Mouse (Mus musculus) lung, postnatal 36 days (tissue): ENCODE results near the gene Pigu.

Experiments used
- DNase-seq: peaks from one replicate; pipeline ENCODE4 v3.0.0; 2022; ENCODE audit warnings: mixed read lengths

The Pigu gene

DNA sequence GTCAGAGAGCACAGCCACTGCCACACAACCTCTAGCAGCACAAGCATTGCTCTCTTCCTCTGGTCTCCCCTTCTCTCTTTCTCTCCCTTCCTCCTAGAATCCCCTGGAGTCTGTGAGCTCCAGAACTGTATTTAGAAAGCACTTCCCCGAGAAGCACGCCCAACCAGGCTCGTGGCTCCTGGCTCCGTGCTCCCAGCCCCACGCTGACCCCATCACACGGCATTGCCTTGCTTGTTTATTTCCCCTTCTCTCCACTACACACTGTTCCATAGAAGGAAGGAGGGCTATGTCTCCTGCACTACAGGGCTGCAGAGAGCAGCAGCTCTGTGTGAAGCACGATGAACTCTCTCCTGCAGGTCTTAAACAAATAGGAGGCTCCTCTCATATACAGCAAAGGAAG, 72.6 kb downstream of the Pigu start:
- no peak for DNase-seq

DNA sequence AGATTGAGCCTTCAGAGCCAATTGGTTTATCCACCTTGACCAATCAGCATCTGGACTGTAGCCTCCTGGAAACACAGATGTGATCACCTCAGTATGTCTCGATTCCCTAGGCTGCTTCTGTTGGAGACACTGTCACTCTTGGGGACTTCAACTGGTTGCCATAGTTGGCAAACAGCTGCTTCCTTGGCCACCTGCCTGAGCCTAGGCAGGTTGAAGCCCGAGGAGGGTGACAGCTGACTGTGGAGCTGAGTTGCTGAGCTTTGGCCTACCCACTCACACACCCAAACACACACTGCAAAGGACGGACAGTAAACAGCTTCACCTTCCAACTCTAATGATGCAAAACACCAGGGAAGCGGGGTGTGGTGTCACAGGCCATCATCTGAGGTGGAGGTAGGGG, 73.4 kb downstream of the Pigu start:
- DNase-seq, result no peak

DNA sequence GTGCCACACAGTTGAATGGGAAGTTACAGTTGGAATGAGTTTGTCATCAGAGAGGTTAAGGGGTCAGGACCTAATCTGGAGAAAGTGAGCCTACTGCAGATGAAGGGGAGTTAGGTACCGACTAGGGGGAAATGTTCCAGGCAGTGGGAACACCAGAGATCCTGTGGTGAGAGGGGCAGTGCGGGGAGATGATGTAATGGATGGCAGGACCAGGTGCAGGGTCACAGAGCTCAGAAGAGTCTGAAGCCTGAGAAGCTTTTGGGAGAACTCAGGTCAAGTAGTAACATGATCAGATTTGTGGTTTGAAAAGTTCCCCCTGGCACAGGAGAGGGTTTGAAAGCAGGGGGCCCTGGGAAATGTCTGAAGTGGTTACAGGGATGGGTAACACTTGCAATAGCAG, 77.1 kb downstream of the Pigu start:
- DNase-seq, result no peak

DNA sequence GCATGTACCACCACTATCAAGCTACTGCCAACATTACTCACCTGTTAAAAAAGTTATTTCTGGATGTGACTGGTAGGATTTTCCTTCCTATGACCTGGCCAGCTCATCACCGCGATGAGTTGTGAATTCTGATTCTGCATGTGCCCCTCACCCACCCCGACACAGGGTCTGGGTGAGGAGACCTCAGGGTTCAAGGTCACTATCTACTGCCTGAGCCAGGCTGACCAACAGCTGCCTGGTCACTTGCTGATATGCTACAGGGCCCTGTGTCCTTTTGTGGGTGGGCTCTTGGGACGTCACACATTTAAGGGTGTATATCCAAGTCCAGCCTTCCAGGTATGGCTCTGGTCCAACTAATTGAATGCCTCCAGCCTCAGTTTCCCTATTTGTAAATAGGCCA, 78.1 kb downstream of the Pigu start:
- DNase-seq, result no peak

DNA sequence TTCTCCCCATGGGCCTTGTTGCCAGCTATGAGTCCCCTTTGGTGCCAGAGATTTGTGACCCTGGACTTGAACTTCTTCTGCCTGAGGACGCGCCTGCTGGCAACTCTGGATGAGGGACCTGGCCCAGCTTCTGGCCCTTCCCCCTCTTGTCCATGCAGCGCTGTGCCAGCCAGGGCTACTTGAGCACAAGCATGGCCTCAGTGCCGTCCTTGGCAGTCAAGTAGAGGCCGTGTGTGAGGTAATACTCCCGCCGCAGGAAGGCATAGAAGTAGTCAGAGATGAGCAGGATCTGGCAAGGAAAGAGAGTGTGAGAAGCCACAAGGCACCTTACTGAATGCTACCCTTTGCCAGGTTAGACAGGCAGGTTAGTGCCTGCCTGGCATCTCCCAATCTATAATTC, 78.9 kb downstream of the Pigu start:
- peak; percentile 81 for DNase-seq

DNA sequence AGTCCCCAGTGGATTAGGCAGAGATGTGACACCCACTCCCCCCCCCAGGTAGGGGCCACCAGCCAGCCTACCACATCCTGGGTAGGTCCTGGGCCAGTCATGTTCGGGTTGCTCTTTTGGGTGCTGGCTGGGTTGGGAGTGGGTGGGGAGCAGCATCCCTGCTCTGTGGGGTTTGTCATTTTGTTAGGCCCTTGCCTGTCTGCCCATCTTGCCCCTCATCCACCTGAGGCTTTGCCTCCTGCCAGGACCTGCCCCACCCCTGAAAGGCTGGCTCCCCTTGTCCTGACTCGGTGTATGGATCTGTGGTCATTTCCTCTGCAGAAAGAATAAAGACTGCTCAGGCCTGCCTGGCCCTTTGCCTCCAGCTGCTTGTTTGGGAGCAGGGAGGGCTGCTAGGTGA, 79.5 kb downstream of the Pigu start:
- DNase-seq, result no peak

DNA sequence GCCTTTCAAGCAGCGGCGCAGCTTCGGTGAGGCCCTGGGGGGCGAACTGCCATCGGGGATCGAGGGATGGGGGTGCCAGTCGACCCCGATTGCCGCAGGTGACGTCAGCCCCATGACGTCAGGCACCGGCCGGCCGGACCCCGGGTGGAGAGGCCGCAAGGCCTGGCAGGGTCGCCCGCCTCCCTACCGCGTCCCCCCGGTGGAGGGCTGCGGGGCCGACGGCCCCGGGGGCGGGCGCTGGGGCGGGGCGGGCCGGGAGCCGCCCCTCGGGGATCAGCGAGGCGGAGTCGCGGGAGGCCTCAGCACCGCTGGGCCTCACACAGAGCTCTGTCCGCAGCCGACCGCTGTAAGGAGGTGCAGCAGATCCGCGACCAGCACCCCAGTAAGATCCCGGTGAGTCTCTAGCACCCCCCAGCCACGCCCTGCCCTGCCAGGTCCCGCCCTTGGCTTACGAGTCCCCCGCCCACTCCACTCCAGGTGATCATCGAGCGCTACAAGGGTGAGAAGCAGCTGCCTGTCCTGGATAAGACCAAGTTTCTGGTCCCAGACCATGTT, 80.5 kb downstream of the Pigu start:
- peak; percentile 73 for DNase-seq

DNA sequence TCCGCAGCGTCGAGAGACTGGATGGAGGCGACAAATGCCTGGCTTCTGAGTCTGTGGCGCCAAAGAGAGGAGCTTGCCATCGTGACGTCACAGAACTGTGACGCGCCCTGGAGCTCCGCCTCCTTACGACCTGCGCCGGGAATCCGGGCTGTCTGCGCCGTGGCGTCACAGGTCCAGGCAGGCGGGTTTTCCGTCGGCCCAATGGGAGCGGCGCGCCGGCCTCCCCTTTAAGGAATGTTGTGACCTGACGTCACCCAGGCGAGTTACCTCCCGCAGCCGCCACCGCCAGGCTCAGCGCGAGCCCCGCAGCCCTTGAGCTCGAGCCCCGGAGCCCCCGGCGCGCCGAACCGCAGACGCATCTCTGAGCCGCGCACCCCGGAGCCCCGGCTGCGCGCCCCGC, 81.0 kb downstream of the Pigu start, which contains the start of gene Map1lc3a:
TSS of gene Map1lc3a (plus strand) at position 103 of the 400 bp plus-strand sequence.
- DNase-seq, result peak; percentile 98

DNA sequence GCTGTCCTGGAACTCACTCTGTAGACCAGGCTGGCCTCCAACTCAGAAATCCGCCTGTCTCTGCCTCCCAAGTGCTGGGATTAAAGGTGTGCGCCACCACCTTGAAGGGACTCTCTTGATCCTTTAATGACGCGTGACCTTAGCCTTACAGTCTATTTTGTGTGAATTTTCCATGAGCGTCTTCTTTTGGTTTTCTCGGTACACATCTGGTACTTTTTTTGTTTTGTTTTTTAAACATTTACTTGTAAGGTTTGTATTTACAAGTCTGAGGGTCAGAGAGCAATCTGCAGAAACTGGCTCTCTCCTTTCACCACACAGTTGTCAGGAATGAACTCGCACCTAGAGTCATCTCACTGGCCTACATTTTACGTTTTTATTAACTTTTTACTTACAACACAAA, 83.6 kb downstream of the Pigu start:
- no peak for DNase-seq

DNA sequence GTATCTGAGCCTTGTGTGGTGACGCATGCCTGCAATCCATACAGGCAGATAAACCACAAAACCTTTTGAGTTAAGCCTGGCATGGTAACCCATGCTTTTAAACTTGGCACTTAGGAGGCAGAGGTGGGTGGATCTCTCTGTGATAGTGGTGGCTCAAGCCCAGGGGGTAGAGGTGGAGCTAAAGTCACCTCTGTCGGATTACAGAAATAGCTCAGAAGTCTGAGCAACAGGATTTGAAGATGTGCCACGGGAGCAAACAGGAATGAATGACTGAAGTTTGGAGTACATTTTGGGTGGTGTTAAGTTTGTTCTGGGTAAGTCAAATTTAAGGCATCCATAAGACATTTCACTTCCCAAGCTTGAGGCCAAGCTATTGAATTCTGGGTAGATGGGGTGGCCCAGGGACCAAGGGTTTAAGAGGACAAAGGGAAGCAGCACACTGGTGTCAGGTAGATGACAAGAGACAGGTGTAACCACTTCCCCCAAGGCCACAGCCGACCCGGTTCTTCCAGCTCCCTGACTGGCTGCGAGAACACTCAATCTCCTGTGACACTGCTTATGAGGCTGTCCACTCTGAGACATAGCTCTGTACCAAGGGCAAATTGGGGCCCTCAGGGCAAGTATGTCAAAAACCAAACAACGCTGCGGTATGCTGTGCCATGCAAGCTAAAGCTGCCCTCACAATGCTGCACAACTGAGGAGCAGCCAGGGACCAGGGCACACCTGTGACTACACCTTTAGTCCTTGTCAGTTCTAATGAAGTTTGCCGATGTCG, 84.6 kb downstream of the Pigu start:
- no peak for DNase-seq

DNA sequence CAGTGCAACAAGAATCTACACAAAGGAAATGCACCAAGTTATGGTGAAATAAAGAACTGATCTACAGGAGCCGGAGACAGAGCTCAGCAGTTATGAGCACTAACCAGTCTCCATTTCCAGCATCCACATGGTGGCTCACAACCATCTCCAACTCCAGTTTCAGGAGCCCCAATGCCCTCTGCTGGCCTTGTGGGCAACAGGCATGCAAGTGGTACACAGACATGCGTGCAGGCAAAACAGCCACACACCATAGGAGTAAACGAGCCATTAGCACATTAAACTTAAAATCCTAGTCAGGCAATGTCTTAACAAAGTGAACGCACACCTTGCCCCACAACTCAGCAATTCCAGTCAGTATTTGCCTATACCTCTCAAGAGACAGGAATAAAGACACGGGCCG, 85.3 kb downstream of the Pigu start:
- peak; percentile 40 for DNase-seq

DNA sequence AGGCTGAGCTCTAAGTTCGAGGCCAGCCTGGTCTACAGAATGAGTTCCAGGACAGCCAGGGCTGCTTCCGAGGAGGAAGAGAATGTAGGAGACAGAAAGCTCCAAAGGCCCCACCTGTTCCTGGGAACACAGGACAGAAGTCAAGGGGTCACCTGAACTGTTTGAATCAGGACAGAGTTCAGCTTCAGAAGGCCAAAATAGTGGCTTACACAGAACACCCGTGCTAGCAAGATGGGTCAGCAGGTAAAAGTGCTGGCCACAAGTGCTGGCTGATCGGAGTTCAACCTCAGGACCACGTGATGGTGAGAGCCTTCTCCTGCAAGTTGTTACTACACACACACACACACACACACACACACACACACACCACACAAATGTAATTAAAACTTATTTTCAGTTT, 90.3 kb downstream of the Pigu start:
- DNase-seq, result no peak

DNA sequence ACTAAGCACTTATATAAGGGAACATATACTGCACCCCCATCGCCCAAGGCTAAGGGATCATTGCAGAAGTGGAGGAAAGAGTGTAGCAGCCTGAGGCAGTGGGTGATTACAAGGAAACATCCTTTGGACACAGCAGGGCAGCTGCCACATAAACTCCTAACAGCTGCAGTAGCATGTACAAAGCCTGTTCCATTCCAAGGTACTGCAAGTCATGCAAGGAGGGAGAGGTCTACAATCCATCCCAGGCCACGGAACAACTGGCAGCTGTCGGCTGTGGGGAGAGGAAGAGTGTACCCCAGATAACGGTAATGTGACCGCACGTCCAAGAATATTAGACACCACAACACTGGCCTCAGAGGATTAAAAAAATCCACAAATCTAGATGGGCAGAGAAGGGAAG, 91.7 kb downstream of the Pigu start:
- no peak for DNase-seq

DNA sequence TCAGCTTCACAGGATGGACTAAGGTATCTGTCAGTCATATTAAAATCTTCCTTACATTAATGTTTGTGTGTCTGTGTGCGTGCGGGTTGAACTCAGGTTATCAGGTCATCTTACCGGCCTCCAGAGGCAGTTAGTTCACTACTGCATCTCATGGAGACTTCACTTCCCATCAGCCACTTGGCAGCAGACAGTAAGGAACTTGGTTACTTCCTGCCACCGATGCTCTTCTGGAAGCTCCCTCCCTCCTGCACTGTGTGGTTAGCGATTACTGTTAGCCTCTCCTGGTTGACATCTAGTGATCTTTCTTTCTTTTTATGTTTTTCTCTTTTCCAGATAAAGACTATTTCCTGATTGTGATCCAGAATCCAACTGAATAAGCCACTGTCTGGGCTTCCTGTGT, 107.6 kb downstream of the Pigu start:
- DNase-seq, result no peak

DNA sequence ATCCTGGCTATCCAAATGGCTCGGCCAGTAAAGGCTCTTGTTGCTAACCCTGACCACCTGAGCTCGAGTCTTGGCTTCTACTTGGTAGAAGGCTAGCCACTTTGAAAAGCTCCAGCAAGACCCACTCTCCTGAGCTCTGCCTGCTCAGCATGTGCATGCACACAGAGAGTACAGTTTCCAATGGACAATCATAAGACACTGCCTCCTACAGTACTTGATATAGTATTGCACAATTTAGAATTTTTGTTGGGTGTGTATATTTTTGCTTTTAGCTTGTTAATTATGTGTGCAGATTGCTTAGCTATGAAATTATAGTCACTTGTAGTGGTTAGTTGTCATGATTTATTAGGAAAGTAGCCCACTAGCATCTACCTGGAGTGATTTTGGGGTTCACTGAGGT, 108.5 kb downstream of the Pigu start:
- no peak for DNase-seq

DNA sequence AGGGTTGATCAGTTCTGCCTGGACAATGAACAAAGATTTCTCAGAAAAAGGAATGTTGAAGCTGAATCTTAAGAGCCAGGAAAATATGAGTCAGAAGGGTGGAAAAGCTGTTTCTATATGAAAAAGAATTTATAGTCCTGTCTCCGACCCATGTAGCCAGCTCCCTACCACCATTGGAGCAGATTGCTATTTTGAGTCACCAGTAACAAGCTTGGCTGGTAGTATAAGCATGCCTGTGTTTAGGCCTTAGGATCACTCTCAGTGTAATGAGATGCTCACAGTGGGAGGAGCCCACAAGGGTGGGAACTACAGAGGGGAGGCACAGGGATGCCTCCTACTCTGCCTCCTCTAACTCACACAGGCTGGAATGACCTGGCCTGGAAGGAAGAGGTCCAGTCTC, 109.0 kb downstream of the Pigu start:
- DNase-seq, result no peak

DNA sequence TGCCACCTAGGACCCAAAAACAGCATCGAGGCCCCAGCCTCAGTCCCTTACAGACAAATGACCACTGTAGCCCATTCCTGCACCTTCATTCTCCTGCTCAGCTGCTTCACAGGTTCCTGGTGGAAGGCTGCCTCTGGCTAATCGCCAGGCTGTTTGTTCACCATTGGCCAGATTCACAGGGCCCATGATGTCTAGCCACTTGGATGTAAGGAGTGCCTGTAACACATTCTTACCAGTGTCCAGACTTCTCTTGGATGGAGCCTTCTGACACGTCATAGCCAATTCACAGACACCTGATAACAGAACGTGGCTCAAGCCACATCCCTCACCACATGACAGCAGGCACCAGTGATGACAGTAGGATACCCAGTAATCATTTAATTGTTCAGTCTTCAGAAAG, 111.0 kb downstream of the Pigu start:
- DNase-seq, result no peak

DNA sequence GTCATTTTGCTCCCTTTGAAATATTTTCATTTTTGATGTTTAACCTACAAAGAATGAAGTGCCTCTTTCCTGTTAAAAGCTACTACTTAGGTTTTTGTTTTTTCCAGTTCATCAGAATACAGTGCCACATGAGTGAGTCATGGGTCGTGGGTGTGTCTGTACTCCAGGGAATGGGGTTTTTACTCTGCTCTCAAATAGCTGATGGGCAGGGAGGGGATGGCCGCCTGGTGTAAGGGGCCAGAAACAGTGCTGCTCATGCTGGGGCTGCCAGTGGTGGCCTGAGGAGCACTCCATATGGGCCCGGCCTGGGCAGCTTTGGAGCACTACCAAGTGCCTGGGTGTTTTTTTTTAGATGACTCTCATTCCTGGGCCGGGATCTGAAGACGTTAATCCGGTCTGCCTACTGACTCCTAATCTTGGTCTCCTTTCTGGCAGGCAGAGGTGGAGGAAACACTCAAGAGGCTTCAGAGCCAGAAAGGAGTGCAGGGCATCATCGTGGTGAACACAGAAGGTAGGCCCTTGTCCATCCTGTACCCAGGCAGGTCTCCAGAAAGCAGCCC, 114.9 kb downstream of the Pigu start:
- DNase-seq, result peak; percentile 38

DNA sequence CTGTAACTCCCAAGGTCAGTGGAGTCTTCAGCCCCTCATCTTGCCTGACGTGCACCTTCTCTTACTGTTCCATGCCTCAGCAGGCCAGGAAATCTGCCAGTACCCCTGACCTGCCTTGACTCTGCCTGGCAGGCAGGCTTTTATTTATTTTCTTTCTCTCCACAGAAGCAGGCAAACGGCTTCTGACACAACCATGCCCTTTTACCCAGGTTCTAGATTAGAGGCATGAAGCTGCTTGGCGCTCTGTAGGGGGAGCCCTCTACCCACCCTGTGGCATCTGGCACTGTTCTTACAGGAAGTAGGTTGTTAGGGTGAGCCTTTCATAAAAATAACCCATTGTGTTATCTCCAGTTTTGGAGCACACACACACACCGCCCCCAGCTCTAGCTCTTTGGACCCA, 116.3 kb downstream of the Pigu start:
- peak; percentile 64 for DNase-seq

DNA sequence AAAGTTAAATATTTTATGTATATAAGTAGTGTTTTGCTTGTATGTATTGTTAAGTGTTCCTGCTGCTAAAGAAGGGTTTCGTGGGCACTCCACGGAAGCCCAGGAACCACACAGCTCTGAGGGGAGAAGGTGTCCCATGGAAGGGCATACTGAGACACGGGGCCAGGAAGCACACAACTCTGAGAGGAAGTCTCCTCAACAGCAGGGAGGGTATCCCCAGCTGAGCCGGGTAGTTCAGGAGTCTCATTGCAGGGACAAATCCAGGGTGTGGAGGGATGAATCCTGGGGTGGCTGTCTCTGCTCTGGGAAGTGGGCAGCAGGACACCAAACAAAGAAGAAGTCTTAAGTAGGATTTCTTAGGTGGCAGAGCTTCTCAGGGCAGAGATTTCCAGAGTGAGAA, 120.0 kb downstream of the Pigu start:
- DNase-seq, result no peak

DNA sequence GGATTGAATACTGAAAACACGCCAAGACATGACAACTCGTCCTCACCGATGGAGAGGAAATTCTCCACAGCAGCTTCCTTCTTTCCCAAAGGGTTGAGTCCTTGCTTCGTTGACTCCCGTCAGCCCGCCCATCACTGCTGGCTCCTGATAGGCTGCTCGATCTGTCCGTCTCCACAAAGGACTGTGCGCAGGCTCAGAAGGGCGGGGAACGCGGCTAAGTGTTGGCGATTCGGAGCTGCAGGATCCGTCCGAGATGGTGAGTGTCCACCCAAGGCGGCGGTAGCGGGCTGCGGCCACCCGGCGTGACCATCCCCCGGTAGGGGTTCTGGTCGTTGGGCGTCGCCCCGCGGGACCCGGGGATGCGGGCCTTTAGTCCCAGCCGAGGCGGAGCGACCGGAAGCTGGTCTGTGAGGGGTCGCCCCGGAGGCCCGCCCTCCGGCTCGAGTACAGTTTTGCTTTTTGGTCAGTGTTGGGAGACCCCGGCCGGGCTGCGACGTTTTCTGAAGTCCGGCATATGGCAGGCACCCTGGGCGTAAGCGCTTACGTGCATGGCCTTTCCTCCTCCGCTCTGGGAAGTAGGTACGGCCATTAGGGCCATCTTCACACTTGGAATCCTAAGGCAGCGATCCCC, 120.8 kb downstream of the Pigu start, which contains the start of gene Dynlrb1:
TSS of gene Dynlrb1 (plus strand) at position 172 of the 631 bp plus-strand sequence.
- peak; percentile 99 for DNase-seq

DNA sequence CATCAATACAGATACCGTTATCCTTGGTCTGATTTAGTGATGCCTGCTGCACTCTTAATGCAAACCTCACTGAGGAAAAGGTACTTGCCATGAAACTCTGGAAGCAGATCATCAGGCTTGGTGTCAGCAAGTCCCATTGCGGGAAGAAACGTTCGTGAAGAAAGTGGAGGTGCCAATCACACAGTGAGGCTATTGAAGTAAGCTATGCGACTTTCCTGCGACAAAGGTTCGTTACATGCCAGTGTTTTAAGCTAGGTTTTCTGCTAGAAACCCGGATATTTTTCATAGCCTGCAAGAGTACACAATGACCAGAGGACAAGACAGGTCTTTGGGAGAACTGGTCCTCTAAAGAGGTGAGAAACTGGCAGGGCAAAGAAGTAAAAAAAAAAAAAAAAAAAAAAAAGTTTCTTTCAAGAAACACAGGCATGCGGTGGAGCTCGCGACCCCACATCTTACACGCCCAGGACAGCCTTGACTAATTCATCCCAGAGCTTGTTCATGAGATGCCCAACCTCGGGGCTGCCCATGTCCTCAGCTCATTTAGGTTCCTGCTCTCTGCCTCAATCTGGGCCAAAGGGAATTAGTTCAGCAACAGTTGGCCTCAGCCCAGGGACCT, 121.4 kb downstream of the Pigu start:
- no peak for DNase-seq
